Mouse (Mus musculus) layer of hippocampus, adult 8-10 months (tissue): Measurements from ENCODE around the gene Rab44. TPM values are rescaled to one million over a fixed set of nuclear protein-coding genes. Genes with fewer than 3 reads are reported as not detected.
A peak's percentile ranks its signal among the peaks of the same experiment; 100 is the strongest.

Experiments
- DNase-seq, 2 experiments: peaks; one replicate each; pipeline ENCODE4 v3.0.0; 2022; ENCODE audit warnings: low spot score in 2 of 2
- total RNA-seq, 4 experiments: library from RNA; stranded (reverse); gene quantifications; 2 replicates each; pipeline ENCODE4 v1.2.4; 2022

Gene Rab44
- total RNA-seq, 4 experiments from 2014 or later: 0.16 to 0.30 TPM; not detected in 2

- DNase-seq: no peak
Measured at GRCm38 (mm10) chr17:29126561-29126960, 12.6 kb downstream of the Rab44 start.

- DNase-seq: no peak
Measured at GRCm38 (mm10) chr17:29129341-29129740, 15.4 kb downstream of the Rab44 start.

GRCm38 (mm10) chr17:29135066-29135465 is 21.1 kb downstream of the Rab44 start:
- no peak for DNase-seq

GRCm38 (mm10) chr17:29136236-29136635 is 22.3 kb downstream of the Rab44 start:
- DNase-seq: peak; percentile 45 to 47

GRCm38 (mm10) chr17:29137906-29138305 is 24.0 kb downstream of the Rab44 start:
- no peak for DNase-seq

GRCm38 (mm10) chr17:29141577-29141976 is 27.6 kb downstream of the Rab44 start:
- no peak for DNase-seq

GRCm38 (mm10) chr17:29143266-29143665 is 29.3 kb downstream of the Rab44 start:
- no peak for DNase-seq

- DNase-seq: no peak
Measured at GRCm38 (mm10) chr17:29145101-29145500, 31.2 kb downstream of the Rab44 start.

- no peak for DNase-seq
Measured at GRCm38 (mm10) chr17:29147273-29147672, 33.3 kb downstream of the Rab44 start.

GRCm38 (mm10) chr17:29147773-29148172 is 33.8 kb downstream of the Rab44 start:
- no peak for DNase-seq

GRCm38 (mm10) chr17:29149766-29150165 is 35.8 kb downstream of the Rab44 start:
- DNase-seq: no peak

- DNase-seq: no peak
Measured at GRCm38 (mm10) chr17:29152547-29152946, 38.6 kb downstream of the Rab44 start.

- DNase-seq: no peak
Measured at GRCm38 (mm10) chr17:29154247-29154646, 40.3 kb downstream of the Rab44 start.

- no peak for DNase-seq
Measured at GRCm38 (mm10) chr17:29155355-29156135, 41.6 kb downstream of the Rab44 start.

- no peak for DNase-seq
Measured at GRCm38 (mm10) chr17:29156396-29156795, 42.5 kb downstream of the Rab44 start.

GRCm38 (mm10) chr17:29156866-29157265 is 42.9 kb downstream of the Rab44 start:
- no peak for DNase-seq

GRCm38 (mm10) chr17:29158899-29159298 is 45.0 kb downstream of the Rab44 start:
- no peak for DNase-seq

GRCm38 (mm10) chr17:29159320-29159719 is 45.4 kb downstream of the Rab44 start:
- DNase-seq: no peak

GRCm38 (mm10) chr17:29159743-29160455 is 46.0 kb downstream of the Rab44 start:
- no peak for DNase-seq

- no peak for DNase-seq
Measured at GRCm38 (mm10) chr17:29162334-29162733, 48.4 kb downstream of the Rab44 start.

GRCm38 (mm10) chr17:29164469-29165111 is 50.6 kb downstream of the Rab44 start:
- no peak for DNase-seq

GRCm38 (mm10) chr17:29165452-29165851 is 51.5 kb downstream of the Rab44 start:
- DNase-seq: no peak
